Mouse (Mus musculus) liver, embryonic 14.5 days (tissue): ENCODE measurements around the gene Tspyl4. TPM values are rescaled to one million over a fixed set of nuclear protein-coding genes. Genes with fewer than 3 reads are reported as not detected.

ENCODE experiments used
- ATAC-seq: fragments of 200-750 bp; cut with Nextera tagmentation; 2 replicates; pipeline ENCODE4 v1.8.0; 2017; ENCODE audit warnings: moderate number of reproducible peaks, mild to moderate bottlenecking, moderate library complexity; ENCODE audit not compliant: insufficient read depth
- DNase-seq, 3 experiments: peaks; one replicate each; pipeline ENCODE4 v3.0.0-alpha.2; 2012 to 2013; ENCODE audit warnings: low read depth in 3 of 3, low spot score in 3 of 3
- H3K27ac ChIP-seq: fragments of 300-500 bp; sonication (generic); 2 replicates; pipeline ENCODE4 v1.5.1; 2014; ENCODE audit warnings: moderate library complexity, mild to moderate bottlenecking, control low read depth, inconsistent platforms
- H3K27me3 ChIP-seq: fragments of 300-500 bp; sonication (generic); 2 replicates; pipeline ENCODE4 v1.6.1; 2014; ENCODE audit warnings: mild to moderate bottlenecking, low read length, moderate library complexity; ENCODE audit not compliant: control insufficient read depth, insufficient read depth
- H3K36me3 ChIP-seq: fragments of 300-500 bp; sonication (generic); replicated peaks from 2 replicates; pipeline ENCODE4 v1.6.1; 2014; ENCODE audit warnings: low read depth; ENCODE audit not compliant: control insufficient read depth, insufficient read depth
- H3K4me1 ChIP-seq, 2 experiments: fragments of 200-500 bp in 1 of 2; fragments of 300-500 bp in 1 of 2; sonication (generic) in 1 of 2; replicated peaks; 2 replicates each; pipeline ENCODE4 v1.6.1; 2012 to 2014; ENCODE audit warnings: antibody characterized with exemption in 1 of 2, inconsistent platforms in 1 of 2, low read length in 1 of 2; ENCODE audit not compliant: control insufficient read depth in 2 of 2, insufficient read depth in 2 of 2
- H3K4me2 ChIP-seq: fragments of 300-500 bp; sonication (generic); 2 replicates; pipeline ENCODE4 v1.6.1; 2014; ENCODE audit warnings: low read depth, mild to moderate bottlenecking, control low read depth, moderate library complexity
- H3K4me3 ChIP-seq, 2 experiments: fragments of 200-500 bp in 1 of 2; fragments of 300-500 bp in 1 of 2; sonication (generic) in 1 of 2; 2 replicates each; pipeline ENCODE4 v1.5.1; 2012 to 2014; ENCODE audit warnings: low read depth in 2 of 2, low read length in 2 of 2, mild to moderate bottlenecking in 2 of 2, control low read depth in 1 of 2, inconsistent platforms in 1 of 2, moderate library complexity in 1 of 2; ENCODE audit not compliant: insufficient read depth in 1 of 2
- H3K9ac ChIP-seq: fragments of 300-500 bp; sonication (generic); replicated peaks from 2 replicates; pipeline ENCODE4 v1.6.1; 2014; ENCODE audit warnings: mild to moderate bottlenecking, control low read depth, moderate library complexity
- H3K9me3 ChIP-seq: fragments of 300-500 bp; sonication (generic); 2 replicates; pipeline ENCODE4 v1.6.1; 2016; ENCODE audit warnings: low read length, mixed read lengths; ENCODE audit not compliant: control insufficient read depth
- CTCF ChIP-seq: IDR thresholded peaks from 2 replicates; pipeline ENCODE4 v1.5.1; 2016; ENCODE audit warnings: antibody characterized with exemption, low read depth, control low read depth
- EP300 ChIP-seq: IDR thresholded peaks from 2 replicates; pipeline ENCODE4 v1.6.1; 2016; ENCODE audit warnings: antibody characterized with exemption, low read depth
- WGBS: fragments of 180-500 bp; shearing (Covaris S2); extraction: QIAGEN DNeasy Blood & Tissue Kit; methylation state at CpG from one replicate; pipeline ENCODE4 v1.1.7; 2014; ENCODE audit not compliant: insufficient replicate concordance; 5-methylcytosine and 5-hydroxymethylcytosine counted together
- polyA plus RNA-seq, 2 experiments: library from polyadenylated mRNA; depleted of rRNA in 1 of 2; stranded (reverse) in 1 of 2; unstranded in 1 of 2; fragments of >200 nt; fragmentation: Nextera tagmentation in 1 of 2; extraction: Ambion mirVana in 1 of 2; gene quantifications; 2 replicates each; pipeline versions ENCODE4 v1.2.1 to v1.2.3; 2012 to 2014

Gene Tspyl4
- polyA plus RNA-seq, 2 experiments, result 0.19 to 0.42 TPM

DNA sequence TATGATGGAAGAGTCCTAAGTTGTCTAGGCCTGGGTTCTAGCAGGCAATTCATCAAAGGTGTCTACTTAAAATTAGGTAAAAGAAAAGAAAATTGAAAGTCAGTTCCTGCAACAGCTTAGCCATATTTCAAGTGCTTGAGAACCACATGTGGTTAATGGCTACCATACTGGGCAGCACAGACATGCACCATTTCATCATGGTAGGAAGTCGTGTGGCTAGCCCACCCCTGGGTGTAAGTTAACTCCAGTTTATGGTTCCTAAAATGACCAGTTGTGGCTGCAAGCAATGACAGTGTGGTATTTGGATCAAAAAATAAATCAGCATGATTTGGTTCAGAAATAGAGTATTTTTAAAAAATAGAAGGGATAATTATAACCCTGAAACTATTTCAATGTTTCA lies 44.6 kb downstream of the Tspyl4 start:
- DNase-seq, result no peak
- Histone ChIP-seq H3K4me2 (no peak overlapping the region), H3K36me3 (no peaks in the 10 kb centered on the region), H3K27me3 (no peaks in the 10 kb centered on the region), H3K27ac (no peak overlapping the region), H3K4me3 (no peak overlapping the region), H3K9me3 (no peaks in the 10 kb centered on the region), H3K4me1 (no peaks in the 10 kb centered on the region), H3K9ac (no peak overlapping the region)
- no peak for ATAC-seq
- no peak for TF ChIP-seq EP300
- no peak for TF ChIP-seq CTCF
- 53% methylated on average over 1 of the region's 1 CpGs for WGBS

Other genes with a start within 250 kb of the Tspyl4 start
- gene Calhm5, start 200.9 kb upstream of the Tspyl4 start, polyA plus RNA-seq (2012; rRNA removed), result 0.01 and 0.02 TPM in 2 replicates
- 0.01 TPM in 1 of 2 replicates, not detected in the other for gene Calhm5, start 200.9 kb upstream of the Tspyl4 start, polyA plus RNA-seq (2014; fragmentation: Nextera tagmentation; extraction: Ambion mirVana)
- 0.81 and 1.1 TPM in 2 replicates for gene Calhm6, start 169.5 kb upstream of the Tspyl4 start, polyA plus RNA-seq (2012; rRNA removed)
- 1.2 and 1.3 TPM in 2 replicates for gene Calhm6, start 169.5 kb upstream of the Tspyl4 start, polyA plus RNA-seq (2014; fragmentation: Nextera tagmentation; extraction: Ambion mirVana)
- gene Dse, start 89.7 kb upstream of the Tspyl4 start, polyA plus RNA-seq (2012; rRNA removed), result 2.7 and 2.8 TPM in 2 replicates
- 5.7 and 6.1 TPM in 2 replicates for gene Dse, start 89.7 kb upstream of the Tspyl4 start, polyA plus RNA-seq (2014; fragmentation: Nextera tagmentation; extraction: Ambion mirVana)
- 8.4 and 11.2 TPM in 2 replicates for gene Tspyl1, start 15.3 kb upstream of the Tspyl4 start, polyA plus RNA-seq (2012; rRNA removed)
- 13.0 and 13.5 TPM in 2 replicates for gene Tspyl1, start 15.3 kb upstream of the Tspyl4 start, polyA plus RNA-seq (2014; fragmentation: Nextera tagmentation; extraction: Ambion mirVana)
- gene Col10a1, start 92.5 kb downstream of the Tspyl4 start, polyA plus RNA-seq (2012; rRNA removed), result 0.01 TPM in 1 of 2 replicates, not detected in the other
- gene Col10a1, start 92.5 kb downstream of the Tspyl4 start, polyA plus RNA-seq (2014; fragmentation: Nextera tagmentation; extraction: Ambion mirVana), result not detected in 2 replicates
- gene Nt5dc1, start 121.1 kb downstream of the Tspyl4 start, polyA plus RNA-seq (2012; rRNA removed), result 2.4 and 3.2 TPM in 2 replicates
- gene Nt5dc1, start 121.1 kb downstream of the Tspyl4 start, polyA plus RNA-seq (2014; fragmentation: Nextera tagmentation; extraction: Ambion mirVana), result 9.2 and 9.7 TPM in 2 replicates
- 0.35 and 0.46 TPM in 2 replicates for gene Frk, start 186.0 kb downstream of the Tspyl4 start, polyA plus RNA-seq (2012; rRNA removed)
- gene Frk, start 186.0 kb downstream of the Tspyl4 start, polyA plus RNA-seq (2014; fragmentation: Nextera tagmentation; extraction: Ambion mirVana), result 0.95 and 1.4 TPM in 2 replicates